Mouse (Mus musculus) erythroid progenitor cell, adult 5-6 weeks (primary cell): ENCODE data around the gene Psd. TPM values are rescaled to one million over a fixed set of nuclear protein-coding genes. Genes with fewer than 3 reads are reported as not detected.
A peak's percentile ranks its signal among the peaks of the same experiment; 100 is the strongest.

Experiments used
- ATAC-seq: replicated peaks from 2 replicates; pipeline ENCODE4 v1.8.0; 2016; ENCODE audit warnings: moderate number of reproducible peaks, mild to moderate bottlenecking, moderate TSS enrichment, inconsistent platforms; ENCODE audit not compliant: poor library complexity, low FRiP score, severe bottlenecking
- total RNA-seq, 2 experiments: library from RNA; stranded (forward) in 1 of 2; stranded (reverse) in 1 of 2; fragments of 150-400 nt in 1 of 2; fragments of 186-747, 209-891 nt in 1 of 2; gene quantifications; 2 replicates each; pipeline versions ENCODE4 v1.2.3 to v1.2.4; 2015 to 2017; ENCODE audit warnings: low replicate concordance in 2 of 2

Gene Psd
- total RNA-seq, 2 experiments from 2014 or later: not detected

DNA sequence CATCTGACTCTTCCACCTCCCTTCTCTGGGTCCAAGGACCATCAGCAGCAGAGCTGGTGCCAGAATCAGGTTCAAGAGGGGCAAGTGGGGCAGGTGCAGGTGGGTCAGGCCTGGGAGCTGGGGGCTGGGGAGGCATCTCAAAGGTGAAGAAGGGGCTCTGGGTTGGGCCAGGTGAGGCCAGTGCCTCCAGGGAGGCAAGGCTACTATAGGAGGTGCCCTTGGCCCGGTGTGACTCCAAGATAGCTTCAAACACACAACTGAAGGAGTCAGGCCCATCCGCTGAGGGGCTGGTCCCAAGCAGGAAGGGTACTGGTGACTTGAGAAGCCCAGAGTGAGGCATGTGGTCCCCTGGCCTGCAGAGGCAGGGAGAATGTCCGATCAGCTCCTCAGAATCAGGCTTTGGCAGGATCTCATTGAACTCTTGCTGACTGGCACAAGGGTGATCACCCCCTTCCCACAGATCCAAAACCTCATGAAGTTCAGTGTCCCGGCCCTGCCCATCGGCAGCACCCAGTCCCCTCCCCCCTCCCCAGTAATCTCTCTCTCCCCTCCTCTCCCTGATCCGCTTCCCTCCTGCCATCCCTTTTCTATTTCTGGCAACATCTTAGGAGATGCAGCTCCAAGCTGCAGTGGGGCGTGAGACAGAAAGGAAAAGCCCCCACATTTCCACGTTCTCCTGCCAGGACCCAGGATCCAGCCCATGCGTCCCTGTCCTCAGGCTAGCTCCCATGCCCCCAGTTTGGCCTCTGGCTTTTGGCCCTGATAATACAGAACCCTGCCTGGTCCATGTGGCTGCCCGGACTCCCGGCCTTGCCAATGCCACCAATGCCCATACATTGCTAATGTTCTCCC lies 4.6 kb downstream of the Psd start:
- ATAC-seq: no peak

- ATAC-seq: no peak
Observed at GRCm38 (mm10) chr19:46321101-46321943, 5.6 kb downstream of the Psd start.

DNA sequence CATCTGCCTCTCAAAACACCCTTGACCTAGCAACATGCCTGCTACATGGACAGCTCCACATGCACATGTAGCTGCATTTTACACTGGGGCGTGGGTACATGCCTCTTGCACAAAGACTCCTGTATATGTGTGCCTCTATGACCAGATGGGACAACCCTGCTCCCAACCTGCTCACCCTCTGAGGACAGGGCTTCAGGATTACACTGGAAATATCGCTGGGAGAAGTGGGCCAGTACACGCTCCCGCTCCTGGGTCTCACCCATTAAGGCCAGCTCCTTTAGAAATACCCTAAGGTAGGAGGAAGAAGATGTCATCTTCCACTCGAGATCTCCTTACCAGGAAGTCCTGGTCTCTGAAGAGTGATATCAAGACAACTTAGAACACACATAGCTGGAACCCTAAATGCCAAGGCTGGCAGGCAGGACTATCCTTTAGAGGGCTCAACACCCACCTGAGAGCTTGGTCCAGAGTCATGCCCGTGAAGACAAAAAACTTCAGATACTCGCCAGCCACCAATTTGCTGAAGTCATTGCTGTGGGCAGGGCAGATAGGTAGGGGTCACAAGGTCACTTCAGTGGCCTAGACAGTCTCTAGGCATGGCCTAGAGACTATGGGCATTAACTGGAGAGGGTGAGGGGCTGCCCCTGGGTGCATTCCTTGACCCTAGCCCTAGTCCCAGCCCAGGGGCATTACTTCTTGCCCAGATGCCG lies 6.7 kb downstream of the Psd start:
- ATAC-seq: no peak

DNA sequence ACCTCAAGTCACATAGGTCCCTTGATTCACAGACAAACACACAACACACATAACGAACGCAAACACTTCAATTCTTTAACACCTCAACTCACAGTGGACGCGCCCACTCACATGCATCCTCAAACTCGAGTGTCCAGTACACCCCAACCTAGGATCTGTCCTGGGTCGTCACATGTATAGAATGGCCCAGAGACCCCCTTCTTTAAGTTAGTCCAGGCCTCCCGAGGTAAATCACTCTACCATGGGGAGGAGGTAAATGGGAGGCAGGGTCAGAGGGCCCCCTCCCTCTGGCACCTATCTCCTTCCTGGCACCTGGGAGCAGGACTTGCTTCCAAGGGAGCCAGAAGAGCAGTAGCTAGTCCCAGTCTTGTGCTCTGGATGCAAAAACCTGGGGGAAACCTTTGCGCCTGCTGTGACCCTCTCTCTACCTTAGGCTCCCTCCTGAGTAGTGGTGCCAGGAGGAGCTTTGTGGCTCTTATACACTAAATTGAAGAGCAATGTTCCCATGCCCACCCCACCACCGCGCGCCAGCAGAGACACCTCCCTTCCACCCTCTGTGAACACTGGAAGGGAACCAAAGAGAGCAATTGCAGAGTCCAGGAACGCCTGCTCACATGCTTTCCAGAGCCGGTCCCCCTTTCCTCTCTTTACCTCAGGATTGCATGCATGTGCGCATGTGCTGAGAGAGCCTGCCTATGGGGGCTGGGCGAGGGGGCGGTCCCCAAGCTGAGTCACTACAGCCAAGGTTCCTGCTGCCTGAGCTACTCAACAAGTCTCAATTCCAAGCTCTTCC lies 8.2 kb downstream of the Psd start:
- no peak for ATAC-seq

DNA sequence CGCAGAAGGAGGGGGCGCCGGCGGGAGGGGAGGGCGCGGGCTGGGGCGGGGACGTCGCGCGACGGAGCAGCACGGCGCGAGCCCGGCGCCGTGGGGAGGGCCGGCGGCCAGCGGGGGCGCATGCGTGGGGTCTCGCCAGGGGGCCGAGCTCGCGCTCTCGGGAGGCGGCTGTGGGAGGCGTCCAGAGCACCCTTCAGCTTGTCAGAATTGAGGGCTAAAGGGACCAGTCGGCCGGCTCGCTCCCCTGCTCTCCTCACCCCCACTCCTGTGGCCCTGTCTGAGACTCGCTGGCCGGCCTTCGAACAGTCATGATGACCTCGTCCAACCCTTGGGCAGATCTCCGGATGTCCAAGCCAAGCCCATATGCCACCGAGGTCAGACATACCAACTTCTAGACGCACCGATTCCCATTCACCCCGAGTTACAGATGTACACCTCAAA lies 8.9 kb downstream of the Psd start:
- ATAC-seq: no peak

- ATAC-seq: no peak
Observed at GRCm38 (mm10) chr19:46317546-46317885, 9.4 kb downstream of the Psd start.

GRCm38 (mm10) chr19:46316846-46317545 lies 10.0 kb downstream of the Psd start:
- no peak for ATAC-seq

- no peak for ATAC-seq
Observed at GRCm38 (mm10) chr19:46315752-46316610, 11.0 kb downstream of the Psd start.

DNA sequence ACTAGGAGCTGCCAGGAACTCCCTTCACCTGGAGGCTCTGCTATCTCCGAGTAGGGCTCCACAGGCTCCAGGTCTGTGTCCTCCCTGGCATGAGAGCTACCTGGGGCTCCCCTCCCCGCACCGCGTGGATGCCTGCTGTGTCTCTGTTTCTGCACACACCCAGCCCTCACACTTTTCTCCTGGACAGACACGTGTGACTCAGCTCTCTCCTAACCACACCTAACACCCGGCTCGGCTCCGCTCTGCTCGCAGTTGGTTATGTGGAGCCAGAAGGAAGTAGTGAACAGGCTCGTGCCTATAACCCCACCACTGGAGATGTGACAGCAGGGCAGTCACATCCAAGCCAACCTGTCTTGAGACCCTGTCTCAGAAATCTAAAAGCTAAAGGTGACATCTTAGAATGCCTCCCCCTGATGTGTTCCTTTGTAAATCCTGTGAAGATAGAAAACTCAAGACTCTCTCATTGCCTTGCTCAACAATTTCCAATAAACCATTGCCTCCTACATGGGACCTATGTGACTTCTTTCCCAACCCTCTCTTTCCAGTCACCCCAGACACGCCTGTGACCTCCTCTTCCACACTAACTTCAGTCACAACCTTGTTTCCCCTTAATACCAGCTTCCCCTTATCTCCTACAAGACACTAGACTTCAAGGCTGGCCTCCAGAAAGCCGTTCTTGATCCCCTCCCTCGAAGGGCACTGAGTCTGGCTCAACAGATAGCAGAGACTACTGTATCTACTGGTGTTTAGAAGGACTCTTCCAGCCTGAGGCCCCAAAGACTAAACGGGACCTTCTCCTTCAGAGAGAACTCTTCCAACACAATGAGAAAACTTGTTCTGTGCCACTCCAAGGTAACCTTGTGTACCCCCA lies 11.8 kb downstream of the Psd start:
- ATAC-seq: peak; percentile 77

DNA sequence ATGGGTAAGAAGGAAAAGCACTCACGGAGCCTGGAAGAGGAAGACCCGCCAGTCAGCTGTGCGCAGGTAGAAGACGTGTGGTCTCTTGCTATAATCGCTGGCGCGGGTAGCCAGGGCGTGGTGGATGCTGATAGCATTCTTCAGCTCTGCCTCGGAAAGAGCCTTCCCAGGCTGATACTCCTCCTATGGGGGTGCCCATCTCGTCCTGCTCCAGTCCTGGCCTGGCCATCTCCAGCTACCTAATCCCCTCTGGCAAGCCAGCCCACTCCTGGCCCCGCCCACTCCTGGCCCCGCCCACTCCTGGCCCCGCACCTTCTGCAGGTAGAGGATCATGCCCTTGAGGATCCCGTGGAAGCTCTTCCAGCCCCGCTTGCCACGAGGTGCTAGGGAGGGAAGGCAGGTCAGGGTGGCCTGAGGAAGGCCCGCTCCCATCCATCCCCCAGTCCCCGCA lies 12.8 kb downstream of the Psd start:
- peak; percentile 23; the same call in 1 of the 2 replicates for ATAC-seq

DNA sequence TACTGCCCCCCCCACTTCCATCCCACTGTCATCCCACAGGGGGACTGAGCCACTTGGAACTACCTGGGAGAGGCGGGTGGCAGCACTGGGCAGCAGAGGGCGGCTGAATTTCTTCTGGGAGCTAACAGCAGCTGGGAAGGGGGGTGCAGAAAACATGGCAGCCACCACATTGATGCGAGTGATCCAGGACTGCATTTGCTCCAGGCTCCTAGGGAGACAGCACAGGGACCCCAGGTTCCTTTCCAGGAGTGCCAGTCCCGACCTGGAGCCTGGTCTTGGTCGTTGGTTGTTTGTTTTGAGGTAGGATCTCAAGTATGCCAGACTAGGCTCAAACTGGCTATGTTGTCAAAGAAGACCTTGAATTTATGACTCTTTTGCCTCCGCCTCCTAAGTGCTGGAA lies 13.4 kb downstream of the Psd start:
- no peak for ATAC-seq

- no peak for ATAC-seq
Observed at GRCm38 (mm10) chr19:46313116-46313515, 13.8 kb downstream of the Psd start.

DNA sequence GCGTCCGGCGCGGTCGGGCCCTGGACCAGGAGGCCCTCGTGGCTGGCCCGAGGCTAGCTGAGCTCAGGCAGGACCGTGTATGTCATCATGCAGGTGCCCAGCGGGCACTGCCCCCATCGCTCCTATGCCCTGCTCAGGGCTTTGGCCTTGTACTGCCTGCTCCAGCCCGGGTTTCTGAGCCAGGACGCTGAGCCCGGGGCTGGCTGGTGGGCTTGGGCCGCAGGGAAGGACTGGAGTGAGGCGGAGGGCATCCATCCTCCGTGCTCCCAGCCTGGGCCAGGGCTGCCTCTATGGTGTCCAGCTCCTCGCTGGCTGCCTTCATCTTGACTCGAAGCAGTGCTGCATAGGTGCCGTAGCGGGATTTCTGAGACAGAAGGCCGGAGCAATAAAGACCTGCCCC lies 14.4 kb downstream of the Psd start:
- no peak for ATAC-seq

- ATAC-seq: no peak
Observed at GRCm38 (mm10) chr19:46311341-46311740, 15.6 kb downstream of the Psd start.

DNA sequence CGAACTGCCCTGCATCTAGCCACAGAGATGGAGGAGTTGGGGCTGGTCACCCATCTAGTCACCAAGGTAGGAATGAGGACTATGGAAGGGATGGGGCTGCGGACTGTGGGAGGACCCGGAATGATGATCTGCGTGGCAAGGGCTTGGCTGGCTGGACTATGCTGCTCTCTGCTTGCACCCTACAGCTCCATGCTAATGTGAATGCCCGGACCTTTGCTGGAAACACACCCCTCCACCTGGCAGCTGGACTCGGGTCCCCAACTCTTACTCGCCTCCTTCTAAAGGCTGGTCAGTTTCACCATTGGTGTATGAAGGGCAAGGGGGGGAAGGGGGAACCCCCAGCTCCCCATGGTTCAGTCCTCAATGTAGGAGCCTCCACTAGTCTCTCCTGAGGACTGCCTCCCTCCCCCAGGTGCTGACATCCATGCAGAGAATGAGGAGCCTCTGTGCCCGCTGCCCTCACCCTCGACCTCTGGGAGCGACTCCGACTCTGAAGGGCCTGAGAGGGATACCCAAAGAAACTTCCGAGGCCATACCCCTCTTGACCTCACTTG lies 16.6 kb downstream of the Psd start:
- ATAC-seq: no peak

GRCm38 (mm10) chr19:46309651-46310305 lies 17.2 kb downstream of the Psd start:
- ATAC-seq: no peak
